Mouse (Mus musculus) 416B (cell line): ENCODE data around the gene Gm14226.
"Not testable (repeated sequence)": the region's sequence is repeated elsewhere in the genome, so short reads cannot be mapped to it uniquely, and the experiment has no call there.

ENCODE experiments used
- DNase-seq: peaks from one replicate; pipeline ENCODE4 v3.0.0; 2011; ENCODE audit warnings: low read depth

Gene Gm14226

GRCm38 (mm10) chr2:155047452-155048178 lies 29.5 kb downstream of the Gm14226 start:
- DNase-seq, result no peak

DNA sequence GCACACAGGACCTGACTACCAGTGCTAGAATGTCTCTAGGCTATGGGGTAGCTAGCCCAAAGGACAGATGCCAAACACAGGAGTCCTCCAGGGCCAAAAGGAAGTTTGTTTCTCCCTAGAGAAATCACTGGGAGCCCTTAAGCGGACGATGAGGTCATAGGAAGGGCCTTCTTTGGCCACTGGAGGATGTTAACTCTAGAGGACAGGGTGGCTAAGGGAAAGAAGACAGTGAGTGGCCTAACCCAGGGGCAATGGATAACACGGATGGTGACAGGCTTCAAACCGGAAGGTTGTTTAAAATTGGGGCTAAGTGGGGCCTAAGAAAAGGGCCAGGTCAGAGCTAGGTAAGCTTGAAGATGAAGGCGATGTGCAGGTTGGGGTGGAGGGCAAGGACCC lies 32.0 kb downstream of the Gm14226 start:
- peak; percentile 49 for DNase-seq

- DNase-seq, result peak; percentile 95
These were observed 32.6 kb downstream of the Gm14226 start for GRCm38 (mm10) chr2:155050504-155051236.

GRCm38 (mm10) chr2:155051622-155052351 lies 33.7 kb downstream of the Gm14226 start:
- DNase-seq, result no peak

- DNase-seq, result no peak
These were observed 34.6 kb downstream of the Gm14226 start for GRCm38 (mm10) chr2:155052681-155053080.

- DNase-seq, result not testable (repeated sequence)
These were observed 35.4 kb downstream of the Gm14226 start for GRCm38 (mm10) chr2:155053512-155053911.

DNA sequence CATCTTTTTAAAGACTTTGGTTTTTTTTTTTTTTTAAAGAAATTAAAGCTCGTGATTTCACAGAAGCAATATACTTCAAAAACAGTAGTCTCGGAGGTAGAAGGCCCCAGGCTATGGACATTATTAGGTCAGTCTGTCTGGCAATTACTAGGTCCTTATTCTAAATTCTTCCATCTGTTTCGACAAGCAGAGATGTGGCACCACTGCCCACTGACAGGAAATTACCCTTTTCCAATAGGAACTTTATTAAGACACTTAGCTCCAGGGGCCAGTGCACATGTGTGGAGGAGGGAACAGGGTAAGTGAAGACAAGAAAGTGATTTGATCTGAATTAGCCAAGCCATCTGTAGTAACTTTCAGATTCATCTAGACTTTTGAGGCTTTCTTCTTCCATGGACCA lies 36.6 kb downstream of the Gm14226 start:
- no peak for DNase-seq

GRCm38 (mm10) chr2:155056076-155056578 lies 38.1 kb downstream of the Gm14226 start:
- no peak for DNase-seq

GRCm38 (mm10) chr2:155057361-155057760 lies 39.3 kb downstream of the Gm14226 start:
- no peak for DNase-seq

GRCm38 (mm10) chr2:155071027-155071426 lies 53.0 kb downstream of the Gm14226 start:
- DNase-seq, result no peak

GRCm38 (mm10) chr2:155072353-155073145 lies 54.5 kb downstream of the Gm14226 start:
- no peak for DNase-seq

DNA sequence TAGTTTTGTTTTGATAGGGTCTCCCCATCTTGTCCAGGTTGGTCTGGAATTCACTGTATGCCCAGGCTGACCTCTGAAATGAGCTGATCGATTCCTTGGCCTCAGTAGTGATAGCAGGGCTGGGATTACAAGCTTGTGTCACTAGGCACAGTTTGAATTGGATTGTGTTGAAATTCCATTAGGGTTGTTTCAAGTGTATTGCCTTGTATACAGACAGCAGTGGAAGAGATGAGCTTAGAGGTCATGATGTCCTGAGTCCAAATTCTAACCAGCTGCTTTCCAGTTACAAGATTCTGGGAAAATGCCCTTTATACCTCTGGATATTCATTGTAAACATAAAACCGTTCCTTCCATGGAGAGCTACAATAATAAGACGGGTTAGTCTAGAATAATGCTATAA lies 55.3 kb downstream of the Gm14226 start:
- no peak for DNase-seq

GRCm38 (mm10) chr2:155073978-155074765 lies 56.1 kb downstream of the Gm14226 start, which contains the start of gene Ahcy:
Ahcy (minus strand) TSS chr2:155074497.
- peak; percentile 93 for DNase-seq

DNA sequence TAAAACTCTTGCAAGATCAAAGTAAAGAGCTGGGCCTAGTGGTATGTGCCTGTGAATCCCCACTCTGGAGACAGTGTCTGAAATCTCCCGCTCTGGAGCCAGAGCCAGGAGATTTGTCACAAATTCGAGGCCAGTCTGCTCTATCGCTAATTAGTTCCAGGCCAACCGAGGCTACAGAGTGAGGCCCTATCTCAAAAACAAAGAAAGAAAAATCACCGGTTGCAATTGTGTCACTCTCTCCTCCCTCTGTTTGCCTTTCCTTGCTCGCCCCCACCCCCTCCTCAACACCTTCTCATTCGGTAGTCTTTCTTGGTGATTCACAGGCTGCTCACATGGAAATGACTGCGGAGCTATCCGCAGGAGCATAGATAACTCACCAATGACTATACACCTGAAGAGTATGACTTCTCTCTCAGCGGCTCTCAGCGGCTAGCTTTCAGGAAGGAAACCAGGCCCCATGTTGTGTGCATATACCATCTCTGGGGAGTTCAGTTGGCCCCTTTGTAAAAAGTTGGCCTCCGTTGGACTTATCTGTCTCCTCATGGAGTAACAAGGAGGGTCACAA lies 56.8 kb downstream of the Gm14226 start:
- peak; percentile 25 for DNase-seq

- no peak for DNase-seq
These were observed 57.6 kb downstream of the Gm14226 start for GRCm38 (mm10) chr2:155075649-155076048.
